Mouse (Mus musculus): ENCODE results near the gene Bmp7.
A peak's percentile ranks its signal among the peaks of the same experiment; 100 is the strongest.

The Bmp7 gene

GRCm38 (mm10) chr2:172940003-172940798, at the start of gene Bmp7:
Bmp7 (minus strand) TSS chr2:172940321.
- peak; percentile 94 for DNase-seq (ENCODE audit: low read depth, low spot score)

DNA sequence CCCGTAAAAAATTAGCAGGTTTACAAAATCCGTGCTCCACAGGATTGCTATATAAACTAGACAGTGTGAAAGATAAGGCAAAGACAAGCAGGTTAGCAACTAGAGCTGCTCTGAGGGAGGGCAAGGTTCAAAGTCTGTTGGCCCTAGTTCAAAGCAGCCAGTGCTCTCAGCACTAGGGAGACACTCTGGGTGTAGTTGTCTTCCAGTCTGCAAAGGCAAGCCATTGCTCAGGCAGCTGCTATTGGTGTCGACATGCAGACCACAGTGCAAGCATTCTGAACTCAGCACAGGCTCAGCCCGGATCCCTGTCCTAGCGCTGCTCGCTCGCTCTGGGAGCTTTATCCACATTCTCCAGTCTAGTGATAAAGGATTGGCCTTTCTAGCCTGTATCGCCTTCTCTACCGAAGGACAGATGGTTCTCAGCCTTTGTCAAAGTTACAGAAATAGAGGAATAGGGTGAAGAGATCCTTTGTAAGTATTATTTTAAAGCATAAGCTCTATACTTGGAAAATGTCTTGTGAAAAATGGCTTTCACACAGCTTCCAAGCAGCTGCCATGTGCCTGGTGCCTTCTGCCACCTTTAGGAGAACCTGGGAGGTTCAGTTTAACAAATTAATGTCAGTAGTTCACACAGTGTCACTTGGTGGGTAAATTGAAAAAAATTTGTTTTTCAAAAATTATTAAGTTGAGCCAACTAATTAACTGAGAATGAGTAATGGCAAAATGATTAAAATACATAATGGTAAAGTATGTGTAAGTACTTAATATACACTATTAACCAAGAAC, 42.8 kb upstream of the Bmp7 start:
- no peak for DNase-seq (ENCODE audit: low read depth, low spot score)

DNA sequence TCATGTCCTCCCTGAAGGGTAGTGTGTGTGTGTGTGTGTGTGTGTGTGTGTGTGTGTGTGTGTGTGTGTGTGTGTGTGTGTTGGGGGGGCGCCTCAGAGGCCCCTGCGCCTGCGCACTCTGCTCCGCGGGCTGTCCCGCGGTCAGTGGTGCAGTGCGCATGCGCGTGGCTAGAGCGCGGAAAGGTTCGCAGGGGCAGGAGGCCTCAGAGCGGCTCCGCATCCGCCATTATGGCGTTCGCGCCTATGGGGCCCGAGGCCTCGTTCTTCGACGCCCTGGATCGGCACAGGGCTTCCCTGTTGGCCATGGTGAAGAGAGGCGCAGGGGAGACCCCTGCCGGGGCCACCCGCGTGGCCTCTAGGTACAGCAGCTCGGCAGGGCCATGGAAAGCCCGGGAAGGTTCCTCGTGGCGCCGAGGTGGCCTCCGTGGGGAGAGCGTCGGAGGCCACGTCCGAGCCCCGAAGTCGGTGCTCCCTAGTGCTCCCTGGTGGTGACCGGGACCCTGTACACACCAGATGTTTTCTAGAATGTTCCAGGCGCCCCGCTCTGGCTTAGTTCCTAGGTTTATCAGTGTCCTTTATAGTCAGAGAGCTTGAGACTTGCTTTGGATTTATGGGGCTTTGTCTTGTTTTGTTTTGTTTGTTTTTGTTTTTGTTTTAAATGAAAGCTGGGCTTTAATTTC, 39.7 kb upstream of the Bmp7 start:
- DNase-seq (ENCODE audit: low read depth, low spot score) = peak; percentile 64

DNA sequence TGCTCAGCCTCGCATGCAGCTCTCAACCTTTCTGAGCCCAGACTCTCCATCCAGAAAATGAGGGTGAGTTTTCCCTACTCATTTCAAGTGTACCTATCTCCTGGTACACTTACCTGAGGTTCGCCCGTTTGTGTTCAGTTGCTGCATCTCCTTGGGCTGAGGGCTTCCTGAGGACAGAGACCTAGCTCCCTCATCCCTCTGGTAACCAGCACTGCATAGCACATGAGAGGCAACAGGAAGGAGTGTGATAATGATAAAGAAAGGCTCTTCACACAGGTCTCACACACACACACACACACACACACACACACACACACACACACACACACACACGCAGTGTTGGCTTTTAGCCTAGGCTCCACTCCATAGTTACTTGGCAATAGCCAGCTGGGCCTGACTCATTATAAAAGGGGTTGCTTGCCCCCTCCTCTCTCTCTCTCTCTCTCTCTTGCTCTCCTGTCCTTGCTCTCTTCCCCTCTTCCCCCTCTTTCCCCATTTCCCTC, 38.1 kb upstream of the Bmp7 start:
- no peak for DNase-seq (ENCODE audit: low read depth, low spot score)

GRCm38 (mm10) chr2:172977409-172978130, 37.4 kb upstream of the Bmp7 start, which contains the start of gene Spo11:
Spo11 (plus strand) TSS chr2:172977700.
- peak; percentile 72 for DNase-seq (ENCODE audit: low read depth, low spot score)

DNA sequence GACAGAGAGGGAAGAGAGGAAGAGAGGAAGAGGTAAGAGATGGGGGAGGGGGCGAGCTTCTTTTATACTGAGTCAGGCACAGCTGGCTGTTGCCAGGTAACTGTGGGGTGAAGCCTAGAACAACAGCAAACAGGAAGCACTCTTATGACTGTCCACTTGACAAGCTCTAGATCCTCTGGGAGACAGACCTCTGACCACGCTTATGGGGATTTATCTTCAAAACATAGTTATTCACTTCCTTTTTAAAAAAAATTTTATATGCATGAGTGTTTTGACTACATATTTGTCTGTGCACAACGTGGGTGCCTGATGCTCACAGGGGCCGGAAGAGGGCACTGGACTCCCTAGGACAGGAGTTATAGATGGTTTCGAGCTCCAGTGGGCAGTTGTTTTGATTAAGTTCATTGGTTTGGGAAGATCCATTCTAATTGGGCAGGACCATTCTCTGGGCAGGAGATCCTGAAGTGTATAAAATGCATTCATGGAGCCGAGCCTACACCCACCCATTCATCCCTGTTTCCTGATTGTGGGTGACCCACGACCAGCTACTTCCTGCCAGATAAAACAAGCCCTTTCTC, 36.6 kb upstream of the Bmp7 start:
- DNase-seq (ENCODE audit: low read depth, low spot score) = no peak

DNA sequence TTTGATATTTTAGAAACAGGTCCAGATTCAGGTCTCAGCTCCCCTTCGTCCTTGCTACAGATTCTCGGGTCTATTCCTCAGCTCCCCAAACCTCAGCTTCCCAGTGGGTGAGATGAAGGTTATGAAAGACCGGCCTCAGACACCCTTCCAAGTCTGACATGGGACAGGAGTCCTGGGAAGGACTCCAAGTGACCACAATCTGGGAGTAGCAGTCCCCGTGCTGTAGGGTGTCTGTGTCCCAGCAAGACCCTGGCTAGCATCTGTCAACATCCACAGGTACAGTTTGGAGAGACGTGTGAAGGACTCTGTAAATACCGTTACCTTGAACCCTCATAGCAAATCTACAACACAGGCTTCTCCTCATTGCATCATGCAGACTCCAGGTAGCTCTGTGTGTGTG, 35.0 kb upstream of the Bmp7 start:
- no peak for DNase-seq (ENCODE audit: low read depth, low spot score)

DNA sequence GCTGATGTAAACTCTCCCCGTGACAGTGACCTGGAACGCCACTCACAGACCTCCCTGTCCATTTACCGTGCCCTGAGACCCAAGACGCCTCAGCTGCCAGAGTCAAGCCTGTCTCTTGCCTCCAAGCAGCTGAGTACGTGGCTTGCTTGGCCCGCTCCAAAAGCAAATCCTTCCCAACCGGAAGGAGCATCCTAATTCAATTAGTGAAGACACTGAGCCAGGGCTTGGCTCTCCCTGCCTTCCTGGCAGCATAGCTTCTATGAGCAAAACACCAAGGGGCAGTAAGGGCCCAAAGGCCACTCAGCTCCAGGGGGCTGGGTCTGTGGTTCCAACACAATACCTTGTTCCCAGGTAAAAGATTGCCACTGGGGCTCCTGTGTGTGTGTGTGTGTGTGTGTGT, 34.6 kb upstream of the Bmp7 start:
- DNase-seq (ENCODE audit: low read depth, low spot score) = no peak

DNA sequence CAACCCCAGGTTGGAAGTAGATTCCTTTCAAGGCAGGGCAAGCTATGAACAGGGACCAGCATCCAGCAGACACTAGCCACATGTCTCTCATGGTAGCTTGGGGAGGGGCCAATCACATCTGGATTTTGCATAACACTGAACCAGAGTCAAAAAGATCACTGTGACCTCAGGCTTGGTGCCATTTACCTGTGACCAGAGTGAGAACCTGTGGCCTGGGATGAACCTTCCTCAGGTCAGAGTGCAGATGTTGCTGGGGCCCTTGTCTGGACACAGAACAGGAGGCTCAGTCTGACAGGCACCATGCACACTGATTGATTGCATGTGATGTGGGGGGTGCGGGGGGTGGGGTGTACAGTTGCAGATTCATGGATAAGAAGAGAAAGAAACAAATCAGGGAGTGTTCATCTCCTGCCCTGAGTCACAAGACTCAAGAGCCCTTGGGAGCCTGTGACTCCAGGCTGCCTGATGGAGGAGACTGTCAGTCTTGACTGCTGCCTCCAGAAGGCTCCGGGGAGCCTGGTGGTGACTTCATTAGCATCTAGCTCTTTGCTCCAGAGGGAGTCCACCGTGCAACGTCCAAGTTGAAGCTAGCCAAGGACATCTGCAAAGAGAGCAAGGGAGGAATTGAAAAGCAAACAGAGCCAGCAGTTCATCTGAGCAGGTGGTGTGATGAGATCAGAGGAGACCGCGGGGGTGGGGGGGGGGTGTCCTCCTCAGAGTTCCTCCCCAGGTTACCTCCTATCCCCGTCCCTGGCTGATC, 33.9 kb upstream of the Bmp7 start:
- DNase-seq (ENCODE audit: low read depth, low spot score) = no peak

GRCm38 (mm10) chr2:172971865-172972264, 31.7 kb upstream of the Bmp7 start:
- DNase-seq (ENCODE audit: low read depth, low spot score) = no peak

DNA sequence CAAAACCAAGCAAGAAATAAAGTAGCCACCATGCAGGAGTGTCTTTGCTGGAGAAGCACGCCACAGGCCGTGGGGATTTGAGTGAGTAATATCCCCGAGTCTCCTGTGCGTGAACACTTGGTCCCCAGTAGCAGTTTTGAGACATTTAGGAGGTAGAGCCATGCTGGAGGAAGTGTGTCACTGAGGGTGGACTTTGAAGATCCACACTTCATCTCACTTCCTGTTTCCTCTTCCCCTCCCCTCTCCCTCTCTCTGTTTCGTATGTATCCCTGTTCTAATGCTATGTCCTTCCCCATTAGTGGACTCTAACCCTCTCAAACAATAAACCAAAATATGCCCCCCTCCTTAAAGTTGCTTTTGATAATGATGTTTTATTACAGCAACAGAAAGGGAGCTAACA, 26.4 kb upstream of the Bmp7 start:
- DNase-seq (ENCODE audit: low read depth, low spot score) = no peak

GRCm38 (mm10) chr2:172965249-172965648, 25.1 kb upstream of the Bmp7 start:
- no peak for DNase-seq (ENCODE audit: low read depth, low spot score)

DNA sequence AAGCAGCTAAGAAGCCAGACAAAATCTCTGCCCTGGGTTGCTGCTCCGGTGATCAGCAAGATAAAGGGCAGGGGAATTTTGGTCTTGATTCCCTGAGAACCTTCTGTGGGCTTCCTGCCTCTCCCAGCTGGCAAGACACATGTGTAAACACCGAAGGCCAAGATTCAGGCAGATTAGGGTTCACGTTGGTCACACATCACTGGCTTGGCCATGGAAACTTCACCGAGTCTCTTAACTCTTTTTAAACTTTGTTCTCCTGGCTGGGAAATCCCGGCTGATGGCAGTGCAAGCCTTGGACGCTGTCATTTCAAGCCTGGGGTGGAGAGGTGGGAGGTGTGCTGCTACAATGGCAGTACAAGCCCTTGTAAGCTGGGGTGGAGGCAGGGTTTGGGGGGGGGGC, 21.1 kb upstream of the Bmp7 start:
- DNase-seq (ENCODE audit: low read depth, low spot score) = no peak

GRCm38 (mm10) chr2:172960350-172960749, 20.2 kb upstream of the Bmp7 start:
- peak; percentile 53 for DNase-seq (ENCODE audit: low read depth, low spot score)

DNA sequence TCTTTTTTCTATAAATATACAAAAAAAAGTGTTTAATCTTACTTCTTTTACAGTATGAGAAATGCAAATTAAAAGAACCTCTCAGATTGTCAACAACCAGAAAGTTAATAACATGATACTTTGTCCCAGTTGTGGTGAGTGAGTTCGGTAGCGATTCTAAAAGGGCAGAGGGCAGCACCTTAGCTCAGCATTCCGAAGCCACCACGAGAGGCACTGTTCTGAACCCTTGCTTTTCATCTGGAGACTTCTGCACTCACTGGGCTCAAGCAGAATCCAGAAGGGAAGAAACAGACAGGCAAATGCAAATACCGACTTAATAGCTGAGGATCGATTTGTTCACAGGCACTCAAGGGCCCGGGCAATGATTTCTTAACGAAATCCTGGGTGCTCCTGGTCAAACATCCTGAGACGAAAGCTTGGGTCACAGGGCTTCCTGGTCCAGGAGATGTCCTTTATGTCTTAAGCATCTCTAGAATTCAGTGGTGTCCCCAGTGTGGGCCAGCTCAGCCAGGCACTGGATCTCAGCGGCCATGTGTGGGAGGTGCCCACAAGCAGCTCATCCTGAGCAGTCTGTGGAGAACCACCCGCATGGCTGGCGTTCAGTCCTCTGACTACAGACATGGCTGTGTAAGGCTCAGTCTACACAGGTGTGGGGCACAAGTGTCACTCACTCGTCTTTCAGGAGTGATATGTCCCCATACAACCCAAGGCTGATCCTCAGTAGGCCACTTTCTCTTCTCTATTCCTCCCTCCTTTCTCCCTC, 19.1 kb upstream of the Bmp7 start:
- DNase-seq (ENCODE audit: low read depth, low spot score) = peak; percentile 51

DNA sequence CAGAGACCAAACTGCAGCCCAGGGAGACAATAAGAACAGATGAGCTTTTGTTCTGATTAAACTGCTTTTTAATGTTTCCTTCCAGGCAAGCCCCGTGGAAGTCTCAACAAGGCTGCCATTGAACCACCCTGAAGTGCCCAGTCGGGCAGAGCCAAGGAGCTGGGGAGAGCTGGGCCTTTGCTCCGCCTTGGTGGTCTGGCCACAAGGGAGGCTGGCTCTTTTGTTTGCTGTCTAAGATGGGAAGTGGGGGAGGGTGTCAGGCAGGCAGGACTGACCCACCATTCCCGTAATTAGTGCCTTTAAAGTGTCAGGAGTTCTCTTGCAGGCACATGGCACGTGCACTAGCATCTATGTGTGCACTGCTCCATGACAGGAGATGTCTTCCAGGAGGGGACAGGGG, 18.5 kb upstream of the Bmp7 start:
- DNase-seq (ENCODE audit: low read depth, low spot score) = no peak

- peak; percentile 55 for DNase-seq (ENCODE audit: low read depth, low spot score)
Measured at GRCm38 (mm10) chr2:172951976-172952375, 11.9 kb upstream of the Bmp7 start.

GRCm38 (mm10) chr2:172950722-172951121, 10.6 kb upstream of the Bmp7 start:
- no peak for DNase-seq (ENCODE audit: low read depth, low spot score)

GRCm38 (mm10) chr2:172950119-172950676, 10.1 kb upstream of the Bmp7 start:
- no peak for DNase-seq (ENCODE audit: low read depth, low spot score)

Measured in ES-CJ7 (cell line).